Mouse (Mus musculus): ENCODE data around the gene Gpsm1. TPM values are rescaled to one million over a fixed set of nuclear protein-coding genes. Genes with fewer than 3 reads are reported as not detected.

Gene Gpsm1
- 17.5 and 17.7 TPM in 2 replicates for total RNA-seq (2021)
- long read RNA-seq, partial matches to known transcripts, result 5 of 13 reads
- long read RNA-seq, other reads (novel, unspliced or antisense), result 5 of 13 reads

GRCm38 (mm10) chr2:26315072-26315924, at the start of gene Gpsm1:
TSS of gene Gpsm1 (plus strand) at chr2:26315515.
- peak; percentile 83 for DNase-seq

GRCm38 (mm10) chr2:26266066-26266742, 49.1 kb upstream of the Gpsm1 start:
- DNase-seq, result no peak

- DNase-seq, result peak; percentile 17
Observed at GRCm38 (mm10) chr2:26268216-26268615, 47.1 kb upstream of the Gpsm1 start.

- DNase-seq, result peak; percentile 55
Observed at GRCm38 (mm10) chr2:26273611-26274010, 41.7 kb upstream of the Gpsm1 start.

GRCm38 (mm10) chr2:26279712-26280111, 35.6 kb upstream of the Gpsm1 start:
- no peak for DNase-seq

- no peak for DNase-seq
Observed at GRCm38 (mm10) chr2:26280594-26280993, 34.7 kb upstream of the Gpsm1 start.

GRCm38 (mm10) chr2:26285804-26286203, 29.5 kb upstream of the Gpsm1 start:
- peak; percentile 35 for DNase-seq

- DNase-seq, result no peak
Observed at GRCm38 (mm10) chr2:26286391-26286790, 28.9 kb upstream of the Gpsm1 start.

- DNase-seq, result no peak
Observed at GRCm38 (mm10) chr2:26290133-26290532, 25.2 kb upstream of the Gpsm1 start.

GRCm38 (mm10) chr2:26294457-26294856, 20.9 kb upstream of the Gpsm1 start, which contains the start of gene Ccdc187:
TSS of gene Ccdc187 (minus strand) at chr2:26294557.
- DNase-seq, result no peak

GRCm38 (mm10) chr2:26296606-26297195, 18.6 kb upstream of the Gpsm1 start:
- DNase-seq, result no peak

- DNase-seq, result peak; percentile 29
Observed at GRCm38 (mm10) chr2:26298208-26298855, 17.0 kb upstream of the Gpsm1 start.

- DNase-seq, result no peak
Observed at GRCm38 (mm10) chr2:26298856-26299230, 16.5 kb upstream of the Gpsm1 start.

- DNase-seq, result no peak
Observed at GRCm38 (mm10) chr2:26299336-26299735, 16.0 kb upstream of the Gpsm1 start.

- DNase-seq, result peak; percentile 68
Observed at GRCm38 (mm10) chr2:26300161-26300807, 15.0 kb upstream of the Gpsm1 start.

- DNase-seq, result peak; percentile 84
Observed at GRCm38 (mm10) chr2:26300808-26301174, 14.5 kb upstream of the Gpsm1 start.

- no peak for DNase-seq
Observed at GRCm38 (mm10) chr2:26302005-26302503, 13.3 kb upstream of the Gpsm1 start.

GRCm38 (mm10) chr2:26304711-26305110, 10.6 kb upstream of the Gpsm1 start:
- DNase-seq, result no peak

GRCm38 (mm10) chr2:26305555-26305954, 9.8 kb upstream of the Gpsm1 start:
- no peak for DNase-seq

GRCm38 (mm10) chr2:26306702-26307101, 8.6 kb upstream of the Gpsm1 start:
- DNase-seq, result no peak

GRCm38 (mm10) chr2:26309739-26310138, 5.6 kb upstream of the Gpsm1 start:
- DNase-seq, result no peak

GRCm38 (mm10) chr2:26311936-26312335, 3.4 kb upstream of the Gpsm1 start:
- DNase-seq, result no peak

Data from adrenal gland, postnatal 25 days (tissue).